Mouse (Mus musculus) stomach, postnatal 0 days (tissue): ENCODE measurements around the gene Nxt1.

Experiments used
- CTCF ChIP-seq: IDR thresholded peaks from 2 replicates; pipeline ENCODE4 v1.5.1; 2016; ENCODE audit warnings: antibody characterized with exemption, low read depth, mild to moderate bottlenecking, moderate library complexity
- EP300 ChIP-seq: optimal IDR thresholded peaks from 2 replicates; pipeline ENCODE3; 2016; ENCODE audit warnings: antibody characterized with exemption

DNA sequence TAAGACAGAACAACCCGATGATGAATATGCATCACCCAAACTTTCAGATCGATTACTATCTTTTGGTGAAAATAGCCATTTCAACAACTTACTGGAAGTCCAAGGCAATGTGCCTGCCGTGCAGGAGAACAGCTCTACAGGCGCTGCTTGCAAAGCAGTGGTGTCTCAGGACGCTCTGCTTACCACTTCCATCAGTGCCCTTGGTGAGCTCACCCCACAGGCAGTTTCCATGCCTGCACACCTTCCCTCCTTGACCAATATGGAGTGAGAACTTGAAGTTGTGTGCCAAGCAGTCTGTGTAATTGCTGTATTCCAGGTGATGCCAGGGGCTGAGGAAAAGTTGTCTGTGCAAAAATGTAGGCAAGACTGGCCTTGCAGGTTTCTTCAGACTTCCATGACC, 18.4 kb downstream of the Nxt1 start:
- TF ChIP-seq EP300 (no peak), CTCF (no peak)
